Mouse (Mus musculus): ENCODE results near the gene Erc2. TPM values are rescaled to one million over a fixed set of nuclear protein-coding genes. Genes with fewer than 3 reads are reported as not detected.
A peak's percentile ranks its signal among the peaks of the same experiment; 100 is the strongest.

Gene Erc2
- polyA plus RNA-seq, 1 experiment from 2014 or later, result 1.4 TPM

DNA sequence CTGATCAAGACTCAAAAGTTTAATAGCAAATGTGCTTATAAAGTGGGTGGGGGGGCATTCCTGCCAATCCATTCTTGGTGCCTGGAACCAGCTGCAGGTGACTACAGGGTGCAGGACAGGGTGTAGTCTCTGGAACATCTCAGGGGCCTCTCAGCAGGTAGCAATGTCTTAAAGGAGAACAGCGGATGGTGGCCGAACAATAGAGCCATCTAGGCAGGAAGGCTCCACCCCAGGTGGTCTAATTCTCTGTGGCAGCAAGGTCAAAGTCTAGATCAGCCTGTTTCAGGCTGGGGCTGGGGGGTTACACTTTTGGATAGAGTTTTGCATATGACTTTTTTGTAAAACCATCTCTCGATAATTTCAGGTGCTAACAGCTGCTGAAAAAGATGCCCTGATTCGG is 51.9 kb downstream of the Erc2 start:
- Histone ChIP-seq H3K27ac (ENCODE audit: low read length) (no peak overlapping the region), H3K4me2 (ENCODE audit: low read depth, low read length) (no peak overlapping the region), H3K36me3 (ENCODE audit: control insufficient read depth, insufficient read depth) (no peaks in the 10 kb centered on the region), H3K4me1 (ENCODE audit: control insufficient read depth, low read depth, low read length) (no peaks in the 10 kb centered on the region), H3K9me3 (replicated peaks; ENCODE audit: control insufficient read depth, low read length) (no peaks in the 10 kb centered on the region), H3K27me3 (ENCODE audit: control insufficient read depth, insufficient read depth, low read depth, low read length) (no peaks in the 10 kb centered on the region), H3K9ac (ENCODE audit: low read depth, low read length) (no peak overlapping the region), H3K4me3 (ENCODE audit: low read depth, low read length) (no peak overlapping the region)
- WGBS (ENCODE audit: insufficient replicate concordance), result 70% methylated on average over 4 of the region's 4 CpGs
- no peak for ATAC-seq (ENCODE audit: low read depth)

DNA sequence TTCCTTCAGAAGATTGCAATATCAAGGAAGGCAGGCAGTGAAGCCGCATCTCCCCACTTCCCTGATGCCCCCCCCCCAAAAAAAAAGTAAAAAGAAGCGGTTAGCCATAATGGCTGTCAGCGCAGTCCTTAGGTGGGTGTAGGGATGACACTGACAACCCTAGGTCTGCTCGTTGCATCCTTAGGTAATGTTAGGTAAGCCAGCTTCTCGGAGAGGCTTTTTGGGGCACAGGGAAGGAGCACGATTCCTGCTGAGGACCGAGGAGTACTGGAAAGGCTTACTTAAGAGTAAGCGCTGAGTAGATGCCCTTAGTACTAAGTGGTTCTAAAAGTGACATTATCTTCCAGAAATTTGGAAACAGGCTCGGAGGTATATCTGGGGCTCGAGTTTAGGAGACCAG is 52.3 kb downstream of the Erc2 start:
- ATAC-seq (ENCODE audit: low read depth), result no peak
- Histone ChIP-seq H3K9ac (ENCODE audit: low read depth, low read length) (no peak overlapping the region), H3K36me3 (ENCODE audit: control insufficient read depth, insufficient read depth) (no peaks in the 10 kb centered on the region), H3K4me2 (ENCODE audit: low read depth, low read length) (no peak overlapping the region), H3K9me3 (replicated peaks; ENCODE audit: control insufficient read depth, low read length) (no peaks in the 10 kb centered on the region), H3K4me1 (ENCODE audit: control insufficient read depth, low read depth, low read length) (no peaks in the 10 kb centered on the region), H3K4me3 (ENCODE audit: low read depth, low read length) (no peak overlapping the region), H3K27ac (ENCODE audit: low read length) (no peak overlapping the region), H3K27me3 (ENCODE audit: control insufficient read depth, insufficient read depth, low read depth, low read length) (no peaks in the 10 kb centered on the region)
- WGBS (ENCODE audit: insufficient replicate concordance), result 71% methylated on average over 10 of the region's 10 CpGs

- H3K4me3 ChIP-seq (ENCODE audit: low read depth, low read length), result no peak overlapping the region
- 63% methylated on average over 6 of the region's 6 CpGs for WGBS (ENCODE audit: insufficient replicate concordance)
- no peak overlapping the region for H3K27ac ChIP-seq (ENCODE audit: low read length)
- H3K9me3 ChIP-seq (replicated peaks; ENCODE audit: control insufficient read depth, low read length), result no peaks in the 10 kb centered on the region
- no peaks in the 10 kb centered on the region for H3K4me1 ChIP-seq (ENCODE audit: control insufficient read depth, low read depth, low read length)
- no peak for ATAC-seq (ENCODE audit: low read depth)
- H3K9ac ChIP-seq (ENCODE audit: low read depth, low read length), result no peak overlapping the region
- H3K36me3 ChIP-seq (ENCODE audit: control insufficient read depth, insufficient read depth), result no peaks in the 10 kb centered on the region
- H3K4me2 ChIP-seq (ENCODE audit: low read depth, low read length), result no peak overlapping the region
- H3K27me3 ChIP-seq (ENCODE audit: control insufficient read depth, insufficient read depth, low read depth, low read length), result no peaks in the 10 kb centered on the region
These were observed 52.8 kb downstream of the Erc2 start for GRCm38 (mm10) chr14:27675071-27675470.

DNA sequence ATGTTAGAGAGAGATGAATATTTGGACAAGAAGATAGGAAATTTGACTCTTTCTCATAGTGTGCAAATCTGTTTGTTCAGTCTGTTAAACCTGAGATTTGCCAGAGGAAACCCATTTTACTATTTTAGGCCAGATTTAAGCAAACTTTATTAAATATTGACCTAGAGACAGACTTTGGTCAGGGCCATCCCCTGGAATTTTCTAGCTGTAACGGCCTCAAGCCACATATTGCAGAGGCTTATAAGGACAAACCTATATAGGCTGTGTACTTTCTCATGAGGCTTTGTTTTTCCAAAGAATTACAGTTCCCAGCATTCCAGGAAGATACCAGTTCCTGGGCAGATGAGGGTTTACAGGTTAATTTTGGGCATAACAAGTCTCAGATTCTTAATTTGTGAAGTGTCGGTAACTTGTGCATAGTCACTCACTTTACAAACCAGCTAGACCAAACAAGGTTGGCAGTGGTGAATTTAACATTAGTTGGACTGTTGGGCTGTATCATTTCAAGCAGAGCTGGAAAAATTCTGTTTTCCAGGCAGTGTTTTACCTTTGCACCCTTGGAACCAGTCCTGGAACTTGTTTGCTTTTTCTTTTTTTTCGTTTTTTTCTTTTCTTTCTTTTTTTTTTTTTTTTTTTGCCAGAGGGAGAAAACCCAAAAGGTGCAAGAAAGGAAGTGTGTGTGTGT is 60.3 kb downstream of the Erc2 start:
- no peaks in the 10 kb centered on the region for H3K36me3 ChIP-seq (ENCODE audit: control insufficient read depth, insufficient read depth)
- H3K4me1 ChIP-seq (ENCODE audit: control insufficient read depth, low read depth, low read length), result no peaks in the 10 kb centered on the region
- peak overlapping the region; percentile 74 for H3K27ac ChIP-seq (ENCODE audit: low read length)
- no peaks in the 10 kb centered on the region for H3K27me3 ChIP-seq (ENCODE audit: control insufficient read depth, insufficient read depth, low read depth, low read length)
- ATAC-seq (ENCODE audit: low read depth), result peak; percentile 81
- 42% methylated on average over 3 of the region's 3 CpGs for WGBS (ENCODE audit: insufficient replicate concordance)
- no peak overlapping the region for H3K4me2 ChIP-seq (ENCODE audit: low read depth, low read length)
- no peak overlapping the region for H3K9ac ChIP-seq (ENCODE audit: low read depth, low read length)
- H3K9me3 ChIP-seq (replicated peaks; ENCODE audit: control insufficient read depth, low read length), result no peaks in the 10 kb centered on the region
- no peak overlapping the region for H3K4me3 ChIP-seq (ENCODE audit: low read depth, low read length)

DNA sequence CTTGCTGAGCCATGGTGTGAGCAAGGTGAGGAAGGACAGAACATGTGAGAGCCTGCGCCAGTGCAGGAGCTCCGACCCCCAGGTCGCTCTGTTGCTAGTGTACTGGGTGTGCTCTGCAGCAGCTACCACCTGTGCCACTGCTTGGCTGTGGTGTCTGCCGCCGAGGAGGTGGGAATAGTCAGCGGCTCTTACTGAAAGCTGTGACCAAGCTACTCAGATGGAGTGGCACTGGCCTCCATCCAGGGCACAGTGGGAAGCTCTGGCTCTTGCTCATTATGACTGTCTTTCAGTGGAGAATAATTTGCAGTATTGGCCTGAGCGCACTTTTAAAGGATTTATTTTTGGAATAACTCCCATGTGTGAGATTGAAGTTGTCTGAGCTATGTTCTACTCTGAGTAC is 73.6 kb downstream of the Erc2 start:
- no peak for ATAC-seq (ENCODE audit: low read depth)
- Histone ChIP-seq H3K4me3 (ENCODE audit: low read depth, low read length) (no peak overlapping the region), H3K36me3 (ENCODE audit: control insufficient read depth, insufficient read depth) (no peaks in the 10 kb centered on the region), H3K4me1 (ENCODE audit: control insufficient read depth, low read depth, low read length) (no peaks in the 10 kb centered on the region), H3K4me2 (ENCODE audit: low read depth, low read length) (no peak overlapping the region), H3K27ac (ENCODE audit: low read length) (no peak overlapping the region), H3K9me3 (replicated peaks; ENCODE audit: control insufficient read depth, low read length) (no peaks in the 10 kb centered on the region), H3K9ac (ENCODE audit: low read depth, low read length) (no peak overlapping the region), H3K27me3 (ENCODE audit: control insufficient read depth, insufficient read depth, low read depth, low read length) (no peaks in the 10 kb centered on the region)
- WGBS (ENCODE audit: insufficient replicate concordance), result 77% methylated on average over 7 of the region's 7 CpGs

DNA sequence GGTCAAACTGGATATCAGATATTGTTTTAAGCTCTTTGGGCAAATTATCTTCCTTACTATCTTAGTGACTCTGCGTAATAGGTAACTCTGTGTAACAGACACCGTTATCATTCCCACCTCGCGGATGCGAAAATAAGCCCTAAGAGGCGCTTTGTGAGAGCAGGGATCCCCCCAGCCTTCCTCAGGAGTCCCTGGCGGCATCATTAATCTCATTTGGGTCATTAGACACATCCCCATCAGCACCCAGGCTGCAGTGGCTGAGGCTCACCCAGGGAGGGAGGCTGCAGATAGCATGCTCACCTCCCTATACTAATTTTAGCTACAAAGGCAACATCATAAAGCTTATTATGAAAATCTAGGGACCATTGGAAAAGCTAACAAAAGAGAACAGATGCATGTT is 95.1 kb downstream of the Erc2 start:
- no peaks in the 10 kb centered on the region for H3K9me3 ChIP-seq (replicated peaks; ENCODE audit: control insufficient read depth, low read length)
- no peaks in the 10 kb centered on the region for H3K27me3 ChIP-seq (ENCODE audit: control insufficient read depth, insufficient read depth, low read depth, low read length)
- WGBS (ENCODE audit: insufficient replicate concordance), result 73% methylated on average over 7 of the region's 7 CpGs
- no peak overlapping the region for H3K27ac ChIP-seq (ENCODE audit: low read length)
- ATAC-seq (ENCODE audit: low read depth), result no peak
- no peak overlapping the region for H3K4me2 ChIP-seq (ENCODE audit: low read depth, low read length)
- H3K36me3 ChIP-seq (ENCODE audit: control insufficient read depth, insufficient read depth), result no peaks in the 10 kb centered on the region
- no peak overlapping the region for H3K4me3 ChIP-seq (ENCODE audit: low read depth, low read length)
- no peaks in the 10 kb centered on the region for H3K4me1 ChIP-seq (ENCODE audit: control insufficient read depth, low read depth, low read length)
- H3K9ac ChIP-seq (ENCODE audit: low read depth, low read length), result no peak overlapping the region

DNA sequence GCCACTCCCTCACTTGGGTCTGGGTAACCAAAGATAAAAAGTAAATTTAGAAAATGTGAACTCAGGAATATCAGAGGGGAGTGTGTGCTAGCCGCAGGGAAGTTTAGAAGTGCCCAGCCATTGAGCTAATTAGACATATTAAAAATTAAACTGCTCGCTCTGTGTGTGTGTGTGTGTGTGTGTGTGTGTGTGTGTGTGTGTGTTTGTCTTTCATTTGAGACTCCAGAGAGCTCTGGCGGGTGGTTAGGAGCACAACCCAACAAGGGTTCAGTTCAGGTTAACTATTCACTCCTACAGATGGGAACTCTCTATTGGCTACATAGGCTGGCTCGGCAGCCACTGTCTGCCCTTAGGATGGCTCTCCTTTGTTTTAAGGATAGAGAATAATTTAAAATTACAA is 97.4 kb downstream of the Erc2 start:
- Histone ChIP-seq H3K4me1 (ENCODE audit: control insufficient read depth, low read depth, low read length) (no peaks in the 10 kb centered on the region), H3K27ac (ENCODE audit: low read length) (no peak overlapping the region), H3K27me3 (ENCODE audit: control insufficient read depth, insufficient read depth, low read depth, low read length) (no peaks in the 10 kb centered on the region), H3K36me3 (ENCODE audit: control insufficient read depth, insufficient read depth) (no peaks in the 10 kb centered on the region), H3K4me3 (ENCODE audit: low read depth, low read length) (no peak overlapping the region), H3K9ac (ENCODE audit: low read depth, low read length) (no peak overlapping the region), H3K4me2 (ENCODE audit: low read depth, low read length) (no peak overlapping the region), H3K9me3 (replicated peaks; ENCODE audit: control insufficient read depth, low read length) (no peaks in the 10 kb centered on the region)
- no peak for ATAC-seq (ENCODE audit: low read depth)
- 50% methylated on average over 4 of the region's 4 CpGs for WGBS (ENCODE audit: insufficient replicate concordance)

- Histone ChIP-seq H3K4me3 (ENCODE audit: low read depth, low read length) (no peak overlapping the region), H3K27ac (ENCODE audit: low read length) (no peak overlapping the region), H3K36me3 (ENCODE audit: control insufficient read depth, insufficient read depth) (no peaks in the 10 kb centered on the region), H3K9ac (ENCODE audit: low read depth, low read length) (no peak overlapping the region), H3K4me2 (ENCODE audit: low read depth, low read length) (no peak overlapping the region), H3K27me3 (ENCODE audit: control insufficient read depth, insufficient read depth, low read depth, low read length) (no peaks in the 10 kb centered on the region), H3K4me1 (ENCODE audit: control insufficient read depth, low read depth, low read length) (no peaks in the 10 kb centered on the region), H3K9me3 (replicated peaks; ENCODE audit: control insufficient read depth, low read length) (no peaks in the 10 kb centered on the region)
- 63% methylated on average over 3 of the region's 3 CpGs for WGBS (ENCODE audit: insufficient replicate concordance)
- ATAC-seq (ENCODE audit: low read depth), result no peak
These were observed 98.7 kb downstream of the Erc2 start for GRCm38 (mm10) chr14:27720944-27721343.

GRCm38 (mm10) chr14:27721759-27722158 is 99.5 kb downstream of the Erc2 start:
- ATAC-seq (ENCODE audit: low read depth), result no peak
- Histone ChIP-seq H3K4me1 (ENCODE audit: control insufficient read depth, low read depth, low read length) (no peaks in the 10 kb centered on the region), H3K4me2 (ENCODE audit: low read depth, low read length) (no peak overlapping the region), H3K27me3 (ENCODE audit: control insufficient read depth, insufficient read depth, low read depth, low read length) (no peaks in the 10 kb centered on the region), H3K4me3 (ENCODE audit: low read depth, low read length) (no peak overlapping the region), H3K9me3 (replicated peaks; ENCODE audit: control insufficient read depth, low read length) (no peaks in the 10 kb centered on the region), H3K27ac (ENCODE audit: low read length) (no peak overlapping the region), H3K9ac (ENCODE audit: low read depth, low read length) (no peak overlapping the region), H3K36me3 (ENCODE audit: control insufficient read depth, insufficient read depth) (no peaks in the 10 kb centered on the region)
- 52% methylated on average over 3 of the region's 3 CpGs for WGBS (ENCODE audit: insufficient replicate concordance)
